In genomic region chr9:108412221-108412620, GRCm38 (mm10) we compare ENCODE assay signal across 10 mouse cellular contexts. TPM values are rescaled to one million over a fixed set of nuclear protein-coding genes. Genes with fewer than 3 reads are reported as not detected.
DNase-seq lines count a peak whose midpoint lies in the region; TF ChIP-seq lines count a peak whose summit lies in the region.
"Had no signal": no experiment of that assay in that cellular context is flagged by ENCODE, and none has a peak within 500 bp of the region (broad histone marks: within the 10 kb centered on the region; RNA-seq: fewer than 3 reads in every experiment).

No protein-coding gene starts in this region.

- no peak overlapping the region for H3K4me3 ChIP-seq in left cerebral cortex, adult 2 months
- no peak overlapping the region for H3K4me3 ChIP-seq in cerebellum, adult 2 months (replicated peaks; ENCODE audit: insufficient read depth, low read depth, low read length)

- no peak overlapping the region for H3K27ac ChIP-seq in left cerebral cortex, adult 2 months
- H3K27ac ChIP-seq in cerebellum, adult 2 months (ENCODE audit: insufficient read depth, low read length): no peak overlapping the region

- H3K27me3 ChIP-seq in cerebellum, adult 2 months (ENCODE audit: control insufficient read depth, insufficient read depth, low read length): no peaks in the 10 kb centered on the region

- peak; percentile 18 for DNase-seq in cerebellum, adult 9-10 months
- DNase-seq in cerebellum, postnatal 4 days (ENCODE audit: low spot score in 2 of 2): no peak
- no peak for DNase-seq in left cerebral cortex, adult 2 months (ENCODE audit: extremely low spot score in 1 of 2, low spot score in 2 of 2)
- no peak for DNase-seq in left cerebral cortex, adult 11 months (ENCODE audit: low spot score)
- peak; percentile 19 for DNase-seq in brain, embryonic 14.5 days (ENCODE audit: low read depth)
- DNase-seq in lung, postnatal 36 days: peak; percentile 64
- no peak for DNase-seq in right cerebral cortex, postnatal 10 days (ENCODE audit: low spot score in 2 of 2)
- DNase-seq in cerebellum, adult 2 months: no peak

- WGBS in cerebellum, adult 2 months: 82% methylated on average over 1 of the region's 1 CpGs

- intact Hi-C loops in left cerebral cortex, adult 2 months (cut with DNase I): no loop called here

- TF ChIP-seq CTCF in left cerebral cortex, adult 2 months (IDR thresholded peaks at IDR 0.05): peak; percentile 57
- peak; percentile 20; the same call in 1 of the 2 replicates for TF ChIP-seq CTCF in brain, embryonic 14.5 days (IDR thresholded peaks at IDR 0.05; ENCODE audit: borderline replicate concordance, extremely low read depth, insufficient read depth, insufficient read length)
- TF ChIP-seq CTCF in cerebellum, adult 2 months (IDR thresholded peaks at IDR 0.05; ENCODE audit: borderline replicate concordance, insufficient read depth, low read depth, low read length): no peak

- H3K4me1 ChIP-seq in cerebellum, adult 2 months (ENCODE audit: control insufficient read depth, insufficient read depth, low read length): no peaks in the 10 kb centered on the region

- no peak for TF ChIP-seq POLR2A in brain, embryonic 14.5 days (IDR thresholded peaks at IDR 0.05; ENCODE audit: borderline replicate concordance, extremely low read depth, insufficient read depth, insufficient read length, poor library complexity, severe bottlenecking)
- TF ChIP-seq POLR2A in cerebellum, adult 2 months (IDR thresholded peaks at IDR 0.05; ENCODE audit: borderline replicate concordance, insufficient read depth, low read length): no peak

RNA-seq across cellular contexts. Expression of gene Ccdc36, which starts 16.1 kb away (rescaled TPM):
- under 1 TPM; 0.26 to 0.29 TPM for total RNA-seq in left cerebral cortex, adult 2 months (2021)
- 1.4 and 1.5 TPM in 2 replicates for polyA plus RNA-seq in brain, embryonic 14.5 days (2012; rRNA removed)
- polyA plus RNA-seq in cerebellum, adult 2 months (2012; rRNA removed): 0.13 and 0.17 TPM in 2 replicates

RNA-seq across cellular contexts. Expression of gene 1700102P08Rik, which starts 19.6 kb away (rescaled TPM):
- 1 to 10 TPM; 2.0 to 3.3 TPM for total RNA-seq in left cerebral cortex, adult 2 months (2021)
- 2.3 and 3.2 TPM in 2 replicates for polyA plus RNA-seq in brain, embryonic 14.5 days (2012; rRNA removed)
- 1.3 and 1.7 TPM in 2 replicates for polyA plus RNA-seq in cerebellum, adult 2 months (2012; rRNA removed)

RNA-seq across cellular contexts. Expression of gene BC048562, which starts 24.1 kb away (rescaled TPM):
- total RNA-seq in left cerebral cortex, adult 2 months (2021): not detected
- not detected in 2 replicates for polyA plus RNA-seq in brain, embryonic 14.5 days (2012; rRNA removed)
- not detected in 2 replicates for polyA plus RNA-seq in cerebellum, adult 2 months (2012; rRNA removed)
- total RNA-seq: layer of hippocampus, postnatal 10 days had no signal
- polyA plus RNA-seq: embryonic facial prominence, embryonic 14.5 days had no signal

RNA-seq across cellular contexts. Expression of gene Ccdc71, which starts 48.1 kb away (rescaled TPM):
- 10 to 100 TPM; 31.3 to 44.6 TPM for total RNA-seq in left cerebral cortex, adult 2 months (2021)
- polyA plus RNA-seq in brain, embryonic 14.5 days (2012; rRNA removed): 37.6 and 38.8 TPM in 2 replicates
- 23.4 and 27.6 TPM in 2 replicates for polyA plus RNA-seq in cerebellum, adult 2 months (2012; rRNA removed)

RNA-seq across cellular contexts. Expression of gene Klhdc8b, which starts 49.2 kb away (rescaled TPM):
- total RNA-seq in left cerebral cortex, adult 2 months (2021): 10 to 100 TPM; 30.7 to 32.8 TPM
- polyA plus RNA-seq in brain, embryonic 14.5 days (2012; rRNA removed): 84.2 and 100 TPM in 2 replicates
- 36.2 and 47.1 TPM in 2 replicates for polyA plus RNA-seq in cerebellum, adult 2 months (2012; rRNA removed)

Comparison
In these comparisons a context has a peak if more than half of its experiments do, and no peak if none do; other contexts are left out.
1. DNase-seq: peak in cerebellum, adult 9-10 months (single experiment), brain, embryonic 14.5 days (single experiment) and lung, postnatal 36 days (single experiment); none in cerebellum, postnatal 4 days (0 of 2), left cerebral cortex, adult 2 months (0 of 2), left cerebral cortex, adult 11 months (single experiment), right cerebral cortex, postnatal 10 days (0 of 2) and cerebellum, adult 2 months (0 of 2).